Mouse (Mus musculus): ENCODE results near the gene Slc4a4. TPM values are rescaled to one million over a fixed set of nuclear protein-coding genes. Genes with fewer than 3 reads are reported as not detected.

The Slc4a4 gene
- polyA plus RNA-seq, 1 experiment from 2014 or later: 0.47 TPM

GRCm38 (mm10) chr5:89071957-89072356 lies 185.3 kb downstream of the Slc4a4 start:
- 55% methylated on average over 4 of the region's 4 CpGs for WGBS (ENCODE audit: insufficient replicate concordance)
- H3K36me3 ChIP-seq (ENCODE audit: control insufficient read depth, insufficient read depth): no peaks in the 10 kb centered on the region
- ATAC-seq (ENCODE audit: low read depth): no peak
- no peaks in the 10 kb centered on the region for H3K9me3 ChIP-seq (replicated peaks; ENCODE audit: control insufficient read depth, low read length)
- H3K4me1 ChIP-seq (ENCODE audit: control insufficient read depth, low read depth, low read length): no peaks in the 10 kb centered on the region; the same call in 1 of the 2 replicates
- no peak overlapping the region for H3K4me2 ChIP-seq (ENCODE audit: low read depth, low read length)
- no peak overlapping the region for H3K27ac ChIP-seq (ENCODE audit: low read length)
- H3K27me3 ChIP-seq (ENCODE audit: control insufficient read depth, insufficient read depth, low read depth, low read length): no peaks in the 10 kb centered on the region
- H3K4me3 ChIP-seq (ENCODE audit: low read depth, low read length): no peak overlapping the region
- no peak overlapping the region for H3K9ac ChIP-seq (ENCODE audit: low read depth, low read length)

- WGBS (ENCODE audit: insufficient replicate concordance): 71% methylated on average over 1 of the region's 1 CpGs
- no peak for ATAC-seq (ENCODE audit: low read depth)
- H3K4me1 ChIP-seq (ENCODE audit: control insufficient read depth, low read depth, low read length): no peaks in the 10 kb centered on the region
- H3K36me3 ChIP-seq (ENCODE audit: control insufficient read depth, insufficient read depth): no peaks in the 10 kb centered on the region
- H3K27ac ChIP-seq (ENCODE audit: low read length): no peak overlapping the region
- no peaks in the 10 kb centered on the region for H3K9me3 ChIP-seq (replicated peaks; ENCODE audit: control insufficient read depth, low read length)
- H3K27me3 ChIP-seq (ENCODE audit: control insufficient read depth, insufficient read depth, low read depth, low read length): no peaks in the 10 kb centered on the region
- H3K4me3 ChIP-seq (ENCODE audit: low read depth, low read length): no peak overlapping the region
- H3K9ac ChIP-seq (ENCODE audit: low read depth, low read length): no peak overlapping the region
- H3K4me2 ChIP-seq (ENCODE audit: low read depth, low read length): no peak overlapping the region
Measured at GRCm38 (mm10) chr5:89077711-89078110, 191.1 kb downstream of the Slc4a4 start.

GRCm38 (mm10) chr5:89083476-89083875 lies 196.9 kb downstream of the Slc4a4 start:
- no peaks in the 10 kb centered on the region for H3K36me3 ChIP-seq (ENCODE audit: control insufficient read depth, insufficient read depth)
- H3K4me1 ChIP-seq (ENCODE audit: control insufficient read depth, low read depth, low read length): no peaks in the 10 kb centered on the region
- no peak overlapping the region for H3K27ac ChIP-seq (ENCODE audit: low read length)
- H3K4me3 ChIP-seq (ENCODE audit: low read depth, low read length): no peak overlapping the region
- no peak for ATAC-seq (ENCODE audit: low read depth)
- no peaks in the 10 kb centered on the region for H3K27me3 ChIP-seq (ENCODE audit: control insufficient read depth, insufficient read depth, low read depth, low read length)
- no peaks in the 10 kb centered on the region for H3K9me3 ChIP-seq (replicated peaks; ENCODE audit: control insufficient read depth, low read length)
- 66% methylated on average over 4 of the region's 4 CpGs for WGBS (ENCODE audit: insufficient replicate concordance)
- no peak overlapping the region for H3K9ac ChIP-seq (ENCODE audit: low read depth, low read length)
- H3K4me2 ChIP-seq (ENCODE audit: low read depth, low read length): no peak overlapping the region

- Histone ChIP-seq H3K9me3 (replicated peaks; ENCODE audit: control insufficient read depth, low read length) (no peaks in the 10 kb centered on the region), H3K27me3 (ENCODE audit: control insufficient read depth, insufficient read depth, low read depth, low read length) (no peaks in the 10 kb centered on the region), H3K9ac (ENCODE audit: low read depth, low read length) (no peak overlapping the region), H3K4me3 (ENCODE audit: low read depth, low read length) (no peak overlapping the region), H3K36me3 (ENCODE audit: control insufficient read depth, insufficient read depth) (no peaks in the 10 kb centered on the region), H3K4me1 (ENCODE audit: control insufficient read depth, low read depth, low read length) (no peaks in the 10 kb centered on the region), H3K4me2 (ENCODE audit: low read depth, low read length) (no peak overlapping the region), H3K27ac (ENCODE audit: low read length) (no peak overlapping the region)
- ATAC-seq (ENCODE audit: low read depth): no peak
- WGBS (ENCODE audit: insufficient replicate concordance): 77% methylated on average over 7 of the region's 7 CpGs
Measured at GRCm38 (mm10) chr5:89087916-89088315, 201.3 kb downstream of the Slc4a4 start.

- WGBS (ENCODE audit: insufficient replicate concordance): 60% methylated on average over 11 of the region's 11 CpGs
- Histone ChIP-seq H3K36me3 (ENCODE audit: control insufficient read depth, insufficient read depth) (no peaks in the 10 kb centered on the region), H3K9ac (ENCODE audit: low read depth, low read length) (no peak overlapping the region), H3K9me3 (replicated peaks; ENCODE audit: control insufficient read depth, low read length) (no peaks in the 10 kb centered on the region), H3K27ac (ENCODE audit: low read length) (no peak overlapping the region), H3K4me2 (ENCODE audit: low read depth, low read length) (no peak overlapping the region), H3K27me3 (ENCODE audit: control insufficient read depth, insufficient read depth, low read depth, low read length) (no peaks in the 10 kb centered on the region), H3K4me1 (ENCODE audit: control insufficient read depth, low read depth, low read length) (no peaks in the 10 kb centered on the region), H3K4me3 (ENCODE audit: low read depth, low read length) (no peak overlapping the region)
- no peak for ATAC-seq (ENCODE audit: low read depth)
Measured at GRCm38 (mm10) chr5:89088462-89088861, 201.8 kb downstream of the Slc4a4 start.

GRCm38 (mm10) chr5:89090131-89090530 lies 203.5 kb downstream of the Slc4a4 start:
- no peaks in the 10 kb centered on the region for H3K27me3 ChIP-seq (ENCODE audit: control insufficient read depth, insufficient read depth, low read depth, low read length)
- 62% methylated on average over 3 of the region's 3 CpGs for WGBS (ENCODE audit: insufficient replicate concordance)

GRCm38 (mm10) chr5:89096371-89096770 lies 209.8 kb downstream of the Slc4a4 start:
- H3K9me3 ChIP-seq (replicated peaks; ENCODE audit: control insufficient read depth, low read length): no peaks in the 10 kb centered on the region
- H3K4me3 ChIP-seq (ENCODE audit: low read depth, low read length): no peak overlapping the region
- no peaks in the 10 kb centered on the region for H3K27me3 ChIP-seq (ENCODE audit: control insufficient read depth, insufficient read depth, low read depth, low read length)
- H3K9ac ChIP-seq (ENCODE audit: low read depth, low read length): no peak overlapping the region
- no peak overlapping the region for H3K4me2 ChIP-seq (ENCODE audit: low read depth, low read length)
- no peaks in the 10 kb centered on the region for H3K36me3 ChIP-seq (ENCODE audit: control insufficient read depth, insufficient read depth)
- no peaks in the 10 kb centered on the region for H3K4me1 ChIP-seq (ENCODE audit: control insufficient read depth, low read depth, low read length)
- no peak for ATAC-seq (ENCODE audit: low read depth)
- no peak overlapping the region for H3K27ac ChIP-seq (ENCODE audit: low read length)

More at GRCm38 (mm10) chr5:89090131-89090530, 203.5 kb downstream of the Slc4a4 start:
- no peak overlapping the region for H3K27ac ChIP-seq (ENCODE audit: low read length)
- H3K9me3 ChIP-seq (replicated peaks; ENCODE audit: control insufficient read depth, low read length): no peaks in the 10 kb centered on the region
- no peaks in the 10 kb centered on the region for H3K36me3 ChIP-seq (ENCODE audit: control insufficient read depth, insufficient read depth)
- no peak overlapping the region for H3K4me2 ChIP-seq (ENCODE audit: low read depth, low read length)
- no peak overlapping the region for H3K9ac ChIP-seq (ENCODE audit: low read depth, low read length)
- no peak overlapping the region for H3K4me3 ChIP-seq (ENCODE audit: low read depth, low read length)
- H3K4me1 ChIP-seq (ENCODE audit: control insufficient read depth, low read depth, low read length): no peaks in the 10 kb centered on the region
- no peak for ATAC-seq (ENCODE audit: low read depth)

GRCm38 (mm10) chr5:89097291-89097690 lies 210.7 kb downstream of the Slc4a4 start:
- WGBS (ENCODE audit: insufficient replicate concordance): 58% methylated on average over 3 of the region's 3 CpGs
- Histone ChIP-seq H3K36me3 (ENCODE audit: control insufficient read depth, insufficient read depth) (no peaks in the 10 kb centered on the region), H3K4me3 (ENCODE audit: low read depth, low read length) (no peak overlapping the region), H3K27me3 (ENCODE audit: control insufficient read depth, insufficient read depth, low read depth, low read length) (no peaks in the 10 kb centered on the region), H3K27ac (ENCODE audit: low read length) (no peak overlapping the region), H3K4me1 (ENCODE audit: control insufficient read depth, low read depth, low read length) (no peaks in the 10 kb centered on the region), H3K9ac (ENCODE audit: low read depth, low read length) (no peak overlapping the region), H3K9me3 (replicated peaks; ENCODE audit: control insufficient read depth, low read length) (no peaks in the 10 kb centered on the region), H3K4me2 (ENCODE audit: low read depth, low read length) (no peak overlapping the region)
- ATAC-seq (ENCODE audit: low read depth): no peak

- Histone ChIP-seq H3K4me1 (ENCODE audit: control insufficient read depth, low read depth, low read length) (no peaks in the 10 kb centered on the region), H3K9ac (ENCODE audit: low read depth, low read length) (no peak overlapping the region), H3K36me3 (ENCODE audit: control insufficient read depth, insufficient read depth) (no peaks in the 10 kb centered on the region), H3K27ac (ENCODE audit: low read length) (no peak overlapping the region), H3K27me3 (ENCODE audit: control insufficient read depth, insufficient read depth, low read depth, low read length) (no peaks in the 10 kb centered on the region), H3K9me3 (replicated peaks; ENCODE audit: control insufficient read depth, low read length) (no peaks in the 10 kb centered on the region), H3K4me3 (ENCODE audit: low read depth, low read length) (no peak overlapping the region), H3K4me2 (ENCODE audit: low read depth, low read length) (no peak overlapping the region)
- ATAC-seq (ENCODE audit: low read depth): no peak
- 59% methylated on average over 4 of the region's 4 CpGs for WGBS (ENCODE audit: insufficient replicate concordance)
Measured at GRCm38 (mm10) chr5:89098121-89098520, 211.5 kb downstream of the Slc4a4 start.

- Histone ChIP-seq H3K9ac (ENCODE audit: low read depth, low read length) (no peak overlapping the region), H3K4me2 (ENCODE audit: low read depth, low read length) (no peak overlapping the region), H3K4me1 (ENCODE audit: control insufficient read depth, low read depth, low read length) (no peaks in the 10 kb centered on the region), H3K27me3 (ENCODE audit: control insufficient read depth, insufficient read depth, low read depth, low read length) (no peaks in the 10 kb centered on the region), H3K27ac (ENCODE audit: low read length) (no peak overlapping the region), H3K36me3 (ENCODE audit: control insufficient read depth, insufficient read depth) (no peaks in the 10 kb centered on the region), H3K4me3 (ENCODE audit: low read depth, low read length) (no peak overlapping the region), H3K9me3 (replicated peaks; ENCODE audit: control insufficient read depth, low read length) (no peaks in the 10 kb centered on the region)
- 58% methylated on average over 3 of the region's 3 CpGs for WGBS (ENCODE audit: insufficient replicate concordance)
- ATAC-seq (ENCODE audit: low read depth): no peak
Measured at GRCm38 (mm10) chr5:89099886-89100285, 213.3 kb downstream of the Slc4a4 start.

All from liver, embryonic 16.5 days (tissue).